Mouse (Mus musculus) lung, adult 2 months (tissue): Measurements from ENCODE around the gene Aip. TPM values are rescaled to one million over a fixed set of nuclear protein-coding genes. Genes with fewer than 3 reads are reported as not detected.
"Not testable (repeated sequence)": the region's sequence is repeated elsewhere in the genome, so short reads cannot be mapped to it uniquely, and the experiment has no call there.

Source experiments
- DNase-seq: peaks from one replicate; pipeline ENCODE4 v3.0.0; 2022
- H3K4me1 ChIP-seq: fragments of 200-500 bp; 2 replicates; pipeline ENCODE4 v1.6.1; 2011; ENCODE audit warnings: low read length; ENCODE audit not compliant: control insufficient read depth, insufficient read depth
- H3K4me3 ChIP-seq: fragments of 200-500 bp; replicated peaks from 2 replicates; pipeline ENCODE3; 2011; ENCODE audit warnings: low read depth, mild to moderate bottlenecking, control low read depth, low read length; ENCODE audit errors: extremely low read depth
- CTCF ChIP-seq: fragments of 200-500 bp; IDR thresholded peaks from 2 replicates; pipeline ENCODE4 v1.5.1; 2011; ENCODE audit warnings: mild to moderate bottlenecking, low read length, control low read depth; ENCODE audit not compliant: insufficient read depth
- POLR2A ChIP-seq: fragments of 200-500 bp; IDR thresholded peaks from 2 replicates; pipeline ENCODE4 v1.6.1; 2011; ENCODE audit warnings: low read depth, mild to moderate bottlenecking, control low read depth, low read length, borderline replicate concordance; ENCODE audit errors: extremely low read depth
- WGBS: fragments of 180-500 bp; shearing (Covaris S2); methylation state at CpG from one replicate; pipeline ENCODE4 v1.1.7; 2018; 5-methylcytosine and 5-hydroxymethylcytosine counted together
- polyA plus RNA-seq: library from polyadenylated mRNA; depleted of rRNA; stranded (reverse); fragments of >200 nt; gene quantifications from 2 replicates; pipeline ENCODE4 v1.2.3, GENCODE M21; 2012; rRNA removed

Aip gene
- polyA plus RNA-seq, 1 experiment: 123 TPM

DNA sequence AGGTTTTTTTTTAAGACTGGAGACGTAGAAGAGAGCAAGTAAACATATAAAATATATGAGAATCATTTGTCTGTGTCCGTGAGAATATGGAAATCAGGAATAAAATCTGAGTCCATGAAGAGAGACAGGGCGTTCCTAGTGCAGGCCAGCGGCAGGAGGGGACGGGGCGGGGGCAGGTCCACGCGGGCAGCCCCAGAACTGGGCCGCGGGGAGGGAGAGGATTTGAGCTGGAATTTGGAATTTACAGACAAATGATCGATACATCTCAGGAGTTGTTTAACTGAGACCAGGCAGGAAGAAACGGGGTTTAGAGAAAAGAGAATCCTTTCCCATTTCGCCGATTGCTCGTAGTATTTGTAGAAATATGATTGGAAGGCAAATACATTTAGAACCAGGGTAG lies 55.3 kb downstream of the Aip start:
- Histone ChIP-seq H3K4me3 (no peak overlapping the region), H3K4me1 (no peaks in the 10 kb centered on the region)
- TF ChIP-seq CTCF (no peak), POLR2A (no peak)
- DNase-seq: no peak
- 80% methylated on average over 15 of the region's 15 CpGs for WGBS

DNA sequence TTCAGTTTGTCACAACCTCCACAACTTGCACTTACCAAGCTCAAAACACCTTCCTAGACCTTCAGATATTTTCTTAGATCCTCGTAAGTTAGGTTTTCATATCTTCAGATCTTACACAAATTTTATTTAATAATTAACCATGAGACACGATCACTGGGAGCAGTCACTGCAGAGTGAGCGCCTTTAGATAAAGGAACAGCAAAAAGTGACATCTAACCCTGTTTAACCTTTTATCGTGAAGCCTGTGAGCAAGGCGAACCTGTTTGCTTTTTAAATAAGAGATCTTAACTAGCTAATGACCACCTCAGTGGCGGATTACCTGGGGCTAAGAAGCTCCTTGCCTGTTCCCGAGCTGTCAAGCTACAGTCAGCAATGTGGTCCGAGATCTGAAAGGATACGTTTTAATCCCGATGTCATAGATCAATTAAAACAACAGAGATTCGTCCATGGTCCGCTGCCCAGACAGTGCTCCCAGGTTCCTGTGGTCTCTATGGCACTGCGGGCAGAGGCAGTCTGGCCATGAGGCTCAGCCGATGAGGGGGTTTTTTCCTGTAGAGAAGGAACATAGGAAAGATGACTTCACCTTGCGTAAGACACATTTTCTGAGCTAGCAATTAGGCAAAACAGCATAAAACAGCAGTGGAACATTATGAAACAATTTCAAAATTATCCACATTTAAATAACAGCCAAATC lies 56.8 kb downstream of the Aip start:
- TF ChIP-seq CTCF: no peak
- TF ChIP-seq POLR2A: no peak
- Histone ChIP-seq H3K4me3 (no peak overlapping the region), H3K4me1 (no peaks in the 10 kb centered on the region)
- no peak for DNase-seq
- WGBS: 67% methylated on average over 15 of the region's 15 CpGs

DNA sequence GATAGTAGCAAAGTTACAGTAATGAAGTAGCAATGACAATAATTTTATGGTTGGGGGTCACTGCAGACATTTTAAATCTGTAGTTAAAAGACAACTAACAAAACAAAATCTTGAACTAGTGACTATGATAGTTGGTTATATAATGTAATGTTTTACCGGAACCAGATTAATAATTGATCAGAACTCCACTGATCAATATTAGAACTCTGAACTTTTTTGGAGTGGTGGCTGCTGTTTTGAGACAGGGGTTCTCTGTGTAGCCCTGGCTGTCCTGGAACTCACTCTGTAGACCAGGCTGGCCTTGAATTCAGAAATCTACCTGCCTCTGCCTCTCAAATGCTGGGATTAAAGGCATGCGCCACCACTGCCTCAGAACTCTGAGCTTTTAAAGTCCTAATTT lies 57.4 kb downstream of the Aip start:
- H3K4me3 ChIP-seq, DNase-seq: not testable (repeated sequence)
- 94% methylated on average over 2 of the region's 2 CpGs for WGBS

DNA sequence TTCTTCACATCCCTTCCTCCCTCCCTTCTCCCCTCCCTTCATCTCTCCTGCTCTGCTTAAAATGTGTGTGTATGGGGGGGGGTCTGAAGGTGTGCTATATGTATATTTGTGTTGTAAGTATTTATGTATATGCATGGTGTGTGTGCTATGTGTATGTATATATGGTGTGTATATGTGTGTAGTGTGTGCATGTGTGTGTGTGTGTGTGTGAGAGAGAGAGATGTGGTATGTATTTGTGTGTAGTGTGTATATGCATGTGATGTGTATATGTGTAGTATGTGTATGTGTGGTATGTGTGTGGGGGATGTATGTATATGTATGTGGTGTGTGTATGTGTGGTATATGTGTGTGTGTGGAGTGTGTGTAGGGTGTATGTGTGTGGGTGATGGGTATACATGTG lies 58.8 kb downstream of the Aip start:
- Histone ChIP-seq H3K4me1 (no peaks in the 10 kb centered on the region), H3K4me3 (no peak overlapping the region)
- no peak for DNase-seq
- TF ChIP-seq POLR2A (no peak), CTCF (no peak)

More for the DNA sequence above, 57.4 kb downstream of the Aip start:
- not testable (repeated sequence) for H3K4me1 ChIP-seq

DNA sequence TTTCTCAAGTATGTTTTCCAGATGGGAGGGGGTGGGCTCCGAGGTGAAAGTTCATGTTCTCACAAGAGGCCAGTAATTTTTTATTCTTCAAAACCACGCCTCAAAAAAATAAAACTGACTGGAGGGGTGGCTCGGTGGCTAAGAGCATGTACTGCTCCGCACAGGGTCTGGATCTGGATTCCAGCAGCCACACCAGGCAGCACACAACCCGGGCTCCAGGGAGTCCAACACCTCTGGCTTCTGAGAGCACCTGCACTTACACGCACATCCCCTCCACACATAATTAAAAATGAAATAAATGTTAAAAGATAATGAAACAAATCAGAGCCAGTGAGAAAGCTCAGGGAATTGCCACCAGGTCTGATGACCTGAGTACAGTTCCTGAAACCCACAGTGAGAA lies 59.4 kb downstream of the Aip start:
- TF ChIP-seq POLR2A: no peak
- TF ChIP-seq CTCF: no peak
- Histone ChIP-seq H3K4me3 (no peak overlapping the region), H3K4me1 (no peaks in the 10 kb centered on the region)
- DNase-seq: no peak
- WGBS: 40% methylated on average over 6 of the region's 6 CpGs

DNA sequence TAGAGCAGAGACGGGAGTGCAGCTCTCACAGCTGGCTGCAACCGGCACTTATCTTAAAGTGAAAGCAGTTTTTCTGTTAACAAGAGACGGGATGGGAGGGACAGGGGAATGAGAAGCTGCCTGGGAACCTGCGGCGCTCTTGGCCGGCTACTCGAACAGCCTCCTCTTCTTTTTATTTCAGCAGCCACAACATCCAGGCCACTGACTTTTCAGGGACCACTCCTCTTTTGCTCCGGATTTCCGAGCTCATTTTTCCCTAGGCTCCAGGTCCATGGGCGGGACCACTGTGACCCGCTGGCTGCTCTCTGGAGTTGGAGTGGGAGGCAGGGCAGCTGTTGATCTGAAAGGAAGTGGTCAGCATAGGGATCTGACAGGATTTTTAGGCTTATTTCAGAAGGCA lies 61.2 kb downstream of the Aip start:
- not testable (repeated sequence) for H3K4me1 ChIP-seq, DNase-seq, H3K4me3 ChIP-seq
- WGBS: 3% methylated on average over 6 of the region's 11 CpGs

Other genes with a start within 250 kb of the Aip start
- 157 and 164 TPM in 2 replicates for gene Tcirg1, start 218.7 kb downstream of the Aip start, polyA plus RNA-seq
- gene Ndufs8, start 213.1 kb downstream of the Aip start, polyA plus RNA-seq: 157 and 189 TPM in 2 replicates
- 71.9 and 85.0 TPM in 2 replicates for gene Aldh3b1, start 196.1 kb downstream of the Aip start, polyA plus RNA-seq
- gene Unc93b1, start 190.7 kb downstream of the Aip start, polyA plus RNA-seq: 169 and 180 TPM in 2 replicates
- gene Aldh3b3, start 167.2 kb downstream of the Aip start, polyA plus RNA-seq: 0.08 and 0.21 TPM in 2 replicates
- 2.0 and 21.7 TPM in 2 replicates for gene Aldh3b2, start 153.5 kb downstream of the Aip start, polyA plus RNA-seq
- gene Acy3, start 139.3 kb downstream of the Aip start, polyA plus RNA-seq: 27.7 and 29.8 TPM in 2 replicates
- gene Tbx10, start 133.1 kb downstream of the Aip start, polyA plus RNA-seq: 0.06 TPM in 1 of 2 replicates, not detected in the other
- 7.6 and 13.3 TPM in 2 replicates for gene Nudt8, start 125.3 kb downstream of the Aip start, polyA plus RNA-seq
- gene Gm49405, start 125.2 kb downstream of the Aip start, polyA plus RNA-seq: 1.7 and 1.8 TPM in 2 replicates
- 12.6 and 18.0 TPM in 2 replicates for gene Doc2g, start 122.5 kb downstream of the Aip start, polyA plus RNA-seq
- 99.4 and 127 TPM in 2 replicates for gene Ndufv1, start 113.1 kb downstream of the Aip start, polyA plus RNA-seq
- 480 and 656 TPM in 2 replicates for gene Gstp1, start 87.9 kb downstream of the Aip start, polyA plus RNA-seq
- gene Gstp2, start 79.8 kb downstream of the Aip start, polyA plus RNA-seq: 47.4 and 87.8 TPM in 2 replicates
- 14.4 and 15.9 TPM in 2 replicates for gene Gstp3, start 66.3 kb downstream of the Aip start, polyA plus RNA-seq
- 0.86 and 0.91 TPM in 2 replicates for gene Cabp2, start 44.3 kb downstream of the Aip start, polyA plus RNA-seq
- 200 and 245 TPM in 2 replicates for gene Cdk2ap2, start 28.7 kb downstream of the Aip start, polyA plus RNA-seq
- gene Pitpnm1, start 25.9 kb downstream of the Aip start, polyA plus RNA-seq: 152 and 163 TPM in 2 replicates
- 0.05 and 0.08 TPM in 2 replicates for gene Gpr152, start 13.9 kb upstream of the Aip start, polyA plus RNA-seq
- 0.08 TPM in 1 of 2 replicates, not detected in the other for gene Cabp4, start 18.2 kb upstream of the Aip start, polyA plus RNA-seq
- 260 and 262 TPM in 2 replicates for gene Coro1b, start 22.8 kb upstream of the Aip start, polyA plus RNA-seq
- gene Ptprcap, start 27.7 kb upstream of the Aip start, polyA plus RNA-seq: 55.0 and 75.4 TPM in 2 replicates
- 35.2 and 51.2 TPM in 2 replicates for gene Rps6kb2, start 37.5 kb upstream of the Aip start, polyA plus RNA-seq
- 7.9 and 14.4 TPM in 2 replicates for gene Carns1, start 49.6 kb upstream of the Aip start, polyA plus RNA-seq
- 23.6 and 24.2 TPM in 2 replicates for gene Tbc1d10c, start 65.4 kb upstream of the Aip start, polyA plus RNA-seq
- gene Ppp1ca, start 66.2 kb upstream of the Aip start, polyA plus RNA-seq: 373 and 384 TPM in 2 replicates
- gene Rad9a, start 75.8 kb upstream of the Aip start, polyA plus RNA-seq: 32.3 and 36.9 TPM in 2 replicates
- gene Clcf1, start 88.4 kb upstream of the Aip start, polyA plus RNA-seq: 34.0 and 42.0 TPM in 2 replicates
- not detected in 2 replicates for gene AC109138.7, start 88.5 kb upstream of the Aip start, polyA plus RNA-seq
- 110 and 112 TPM in 2 replicates for gene Pold4, start 106.0 kb upstream of the Aip start, polyA plus RNA-seq
- 82.3 and 98.0 TPM in 2 replicates for gene Ssh3, start 143.3 kb upstream of the Aip start, polyA plus RNA-seq
- gene Ankrd13d, start 157.3 kb upstream of the Aip start, polyA plus RNA-seq: 7.3 and 8.4 TPM in 2 replicates
- gene Grk2, start 180.4 kb upstream of the Aip start, polyA plus RNA-seq: 110 and 120 TPM in 2 replicates